In genomic region chr16:93217600-93218226, GRCm38 (mm10) we compare ENCODE assay signal across 13 mouse cellular contexts.
"Had no signal": no experiment of that assay in that cellular context is flagged by ENCODE, and none has a peak within 500 bp of the region (broad histone marks: within the 10 kb centered on the region; RNA-seq: fewer than 3 reads in every experiment).

No protein-coding gene starts in this region.

- H3K36me3 ChIP-seq: kidney, embryonic 15.5 days; limb, embryonic 10.5 days; liver, embryonic 15.5 days; midbrain, embryonic 15.5 days; neural tube, embryonic 13.5 days; stomach, embryonic 15.5 days had no signal

- H3K27ac ChIP-seq: kidney, embryonic 15.5 days; limb, embryonic 10.5 days; liver, embryonic 15.5 days; midbrain, embryonic 15.5 days; neural tube, embryonic 13.5 days; stomach, embryonic 15.5 days had no signal

- DNase-seq: kidney, adult 2 months; kidney, postnatal 14 days; lung, postnatal 4 days; right cerebral cortex, postnatal 14 days had no signal

- H3K9me3 ChIP-seq: kidney, embryonic 15.5 days; limb, embryonic 10.5 days; liver, embryonic 15.5 days; midbrain, embryonic 15.5 days; neural tube, embryonic 13.5 days; stomach, embryonic 15.5 days had no signal

- H3K4me3 ChIP-seq: kidney, embryonic 15.5 days; limb, embryonic 10.5 days; liver, embryonic 15.5 days; midbrain, embryonic 15.5 days; neural tube, embryonic 13.5 days; stomach, embryonic 15.5 days had no signal

- ATAC-seq: intestine, embryonic 16.5 days; midbrain, embryonic 15.5 days had no signal

- H3K4me1 ChIP-seq: limb, embryonic 10.5 days; stomach, embryonic 15.5 days had no signal

- H3K9ac ChIP-seq: kidney, embryonic 15.5 days; liver, embryonic 15.5 days; lung, embryonic 14.5 days; midbrain, embryonic 15.5 days; neural tube, embryonic 13.5 days; stomach, embryonic 15.5 days had no signal

- H3K27me3 ChIP-seq: midbrain, embryonic 15.5 days; neural tube, embryonic 13.5 days; stomach, embryonic 15.5 days had no signal

- H3K4me2 ChIP-seq: kidney, embryonic 15.5 days; liver, embryonic 11.5 days; liver, embryonic 15.5 days; lung, embryonic 14.5 days; midbrain, embryonic 15.5 days; neural tube, embryonic 13.5 days; stomach, embryonic 15.5 days had no signal
